Mouse (Mus musculus) adrenal gland, postnatal 4 days (tissue): ENCODE data around the gene Olfr180. TPM values are rescaled to one million over a fixed set of nuclear protein-coding genes. Genes with fewer than 3 reads are reported as not detected.

Experiments used
- DNase-seq, 2 experiments: peaks; one replicate each; pipeline ENCODE4 v3.0.0; 2021 to 2022; ENCODE audit warnings: low spot score in 2 of 2, mixed read lengths in 2 of 2
- long read RNA-seq, 2 experiments: library from polyadenylated mRNA; stranded (forward); transcript quantifications; one replicate each; pipeline ENCODE4 v2.0.0; 2021
- total RNA-seq, 2 experiments: library from RNA; stranded (reverse); gene quantifications; 2 replicates each; pipeline ENCODE4 v1.2.3; 2021

Olfr180 gene
- total RNA-seq = not detected
- long read RNA-seq, experiment 1 = 0 reads
- long read RNA-seq, experiment 2 = 0 reads

- no peak for DNase-seq
Observed at GRCm38 (mm10) chr16:58929292-58929691, at the start of gene Olfr180. Olfr180 (minus strand) TSS chr16:58929392.

DNA sequence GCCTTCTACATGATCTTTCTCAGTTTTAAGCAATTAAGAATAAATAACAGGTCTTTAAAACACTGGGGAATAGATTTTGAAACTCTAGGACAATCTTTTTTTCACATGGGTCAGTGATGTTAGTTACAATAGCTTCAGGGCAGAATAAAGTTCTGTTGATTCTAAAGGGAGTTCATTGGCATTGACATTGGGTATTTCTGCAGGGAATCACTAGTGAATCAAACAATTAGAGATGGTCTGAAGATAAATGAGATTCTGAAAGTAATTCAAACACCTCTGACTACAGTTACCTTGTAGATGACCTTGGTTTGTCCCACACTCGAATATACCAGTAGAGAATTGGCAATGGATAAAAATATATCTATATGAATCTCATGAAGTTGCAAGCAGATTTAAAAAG, 537 bp downstream of the Olfr180 start, which contains the start of gene Olfr181:
Gene Olfr181 (minus strand): TSS at position 101 of the 400 bp plus-strand sequence.
- no peak for DNase-seq

DNA sequence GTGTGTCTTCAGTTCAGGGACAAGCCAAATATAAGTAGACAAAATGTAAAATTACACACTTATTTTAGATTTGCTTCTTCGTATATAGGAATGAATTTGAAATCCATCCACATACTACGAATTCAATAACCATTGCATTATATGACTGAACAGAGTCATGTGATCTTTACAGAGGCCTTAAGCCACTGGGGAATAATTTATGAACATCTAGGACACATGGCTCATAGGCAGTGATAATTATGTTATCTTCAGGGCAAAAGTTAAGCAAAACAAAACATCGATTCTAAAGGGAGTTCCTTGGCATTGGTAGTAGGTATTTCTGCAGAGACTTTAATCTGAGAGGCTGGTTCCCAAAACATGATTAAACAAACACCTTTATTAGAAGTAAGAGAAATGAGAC, 37.2 kb downstream of the Olfr180 start, which contains the start of gene Olfr178:
Gene Olfr178 (minus strand): TSS at position 101 of the 400 bp plus-strand sequence.
- no peak for DNase-seq

GRCm38 (mm10) chr16:58884416-58884815, 44.8 kb downstream of the Olfr180 start:
- no peak for DNase-seq

GRCm38 (mm10) chr16:58874668-58875067, 54.5 kb downstream of the Olfr180 start, which contains the start of gene Olfr177:
Olfr177 (minus strand) TSS chr16:58874768.
- DNase-seq = no peak

Other genes starting within 250 kb of the Olfr180 start
- gene Gpr15, start 210.3 kb downstream of the Olfr180 start, total RNA-seq = not detected
- 10 to 100 TPM; 71.9 to 75.0 TPM for gene Cldnd1, start 201.5 kb downstream of the Olfr180 start, total RNA-seq
- gene Olfr172, start 166.2 kb downstream of the Olfr180 start, total RNA-seq = not detected
- not detected for gene Olfr173, start 129.1 kb downstream of the Olfr180 start, total RNA-seq
- gene Olfr175-ps1, start 102.6 kb downstream of the Olfr180 start, total RNA-seq = not detected
- gene Olfr177, start 54.6 kb downstream of the Olfr180 start, total RNA-seq = not detected
- gene Olfr178, start 37.3 kb downstream of the Olfr180 start, total RNA-seq = not detected
- not detected for gene Olfr181, start 637 bp downstream of the Olfr180 start, total RNA-seq
- gene Olfr183, start 66.0 kb upstream of the Olfr180 start, total RNA-seq = not detected
- gene Olfr186, start 100.9 kb upstream of the Olfr180 start, total RNA-seq = not detected
- gene Olfr187, start 110.4 kb upstream of the Olfr180 start, total RNA-seq = not detected
- gene Olfr190, start 148.6 kb upstream of the Olfr180 start, total RNA-seq = not detected
- gene Olfr191, start 160.4 kb upstream of the Olfr180 start, total RNA-seq = not detected
- not detected for gene Olfr193, start 182.5 kb upstream of the Olfr180 start, total RNA-seq
- not detected for gene Olfr194, start 191.7 kb upstream of the Olfr180 start, total RNA-seq
- gene Olfr195, start 217.7 kb upstream of the Olfr180 start, total RNA-seq = not detected
- not detected for gene Olfr196, start 241.1 kb upstream of the Olfr180 start, total RNA-seq